Mouse (Mus musculus): ENCODE results near the gene Msi2. TPM values are rescaled to one million over a fixed set of nuclear protein-coding genes. Genes with fewer than 3 reads are reported as not detected.
A peak's percentile ranks its signal among the peaks of the same experiment; 100 is the strongest.

Msi2 gene
- polyA plus RNA-seq, 1 experiment from 2014 or later: 25.3 TPM

DNA sequence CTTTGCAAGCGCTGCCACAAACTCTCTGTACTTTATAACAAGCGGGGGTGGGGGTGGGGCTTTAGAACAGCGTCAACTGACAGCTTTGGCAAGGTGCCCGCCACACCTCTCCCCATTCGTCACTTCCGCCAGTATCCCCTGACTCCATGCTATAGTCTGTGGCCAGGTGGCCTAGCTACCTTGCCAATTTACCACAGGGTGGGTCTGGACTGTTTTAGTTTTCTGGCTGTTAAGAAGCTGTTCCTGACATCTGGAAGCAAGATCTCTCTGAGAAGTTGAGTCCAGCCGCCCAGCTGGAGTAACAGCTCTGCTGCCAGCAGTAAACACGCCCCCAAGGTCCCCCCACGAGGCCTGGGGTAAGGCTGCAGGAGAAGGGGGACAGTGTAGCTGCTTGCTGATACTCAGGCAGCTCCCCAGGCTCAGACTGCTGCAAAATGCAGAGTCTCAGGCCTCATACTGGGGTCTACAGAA is 292.6 kb downstream of the Msi2 start:
- no peak overlapping the region for H3K4me3 ChIP-seq
- H3K27me3 ChIP-seq (ENCODE audit: low read depth, poor library complexity, severe bottlenecking): no peaks in the 10 kb centered on the region
- peaks cover 31% of the 10 kb centered on the region for H3K36me3 ChIP-seq
- H3K4me1 ChIP-seq: peaks cover 74% of the 10 kb centered on the region
- 70% methylated on average over 9 of the region's 9 CpGs for WGBS
- DNase-seq (ENCODE audit: low spot score): no peak
- H3K9me3 ChIP-seq (replicated peaks): no peaks in the 10 kb centered on the region
- H3K27ac ChIP-seq (replicated peaks): peak overlapping the region; percentile 63

DNA sequence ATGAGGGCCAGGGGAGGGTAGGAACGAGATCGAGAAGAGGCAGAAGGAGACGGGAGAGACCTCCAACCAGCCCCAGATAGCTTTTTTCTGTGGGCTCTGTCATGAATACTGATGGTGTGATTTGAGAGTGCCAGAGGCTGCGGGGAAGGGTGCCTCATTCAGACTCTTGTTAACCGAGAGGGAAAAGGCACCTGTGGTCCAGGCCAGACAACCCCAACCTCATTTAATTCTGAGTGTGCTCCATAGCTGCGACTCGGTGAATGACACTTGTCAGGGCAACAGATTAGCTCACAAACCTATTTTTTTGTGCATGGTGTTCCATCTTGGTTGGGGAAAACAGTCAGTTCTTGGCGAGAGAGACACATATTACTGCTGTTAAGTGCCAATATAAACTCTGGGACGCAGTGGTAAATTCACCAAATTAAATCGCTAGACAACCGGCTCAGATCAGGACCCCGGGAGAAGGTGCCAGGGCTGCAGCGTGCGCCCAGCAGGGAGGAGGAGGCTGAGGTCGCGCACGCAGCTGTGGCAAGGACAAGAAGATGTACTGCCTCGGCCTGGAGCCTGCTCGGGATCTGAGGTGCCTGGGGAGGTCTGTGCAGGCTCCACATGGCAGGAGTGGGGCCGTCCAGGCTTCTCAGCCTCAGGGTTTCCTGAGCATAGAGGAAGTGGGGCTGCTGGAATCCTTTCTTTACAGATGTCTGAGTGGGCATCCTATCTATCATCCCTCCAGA is 294.1 kb downstream of the Msi2 start:
- Histone ChIP-seq H3K4me1 (peaks cover 86% of the 10 kb centered on the region), H3K4me3 (no peak overlapping the region), H3K27me3 (ENCODE audit: low read depth, poor library complexity, severe bottlenecking) (no peaks in the 10 kb centered on the region), H3K36me3 (peaks cover 28% of the 10 kb centered on the region), H3K27ac (replicated peaks) (peak overlapping the region; percentile 69), H3K9me3 (replicated peaks) (no peaks in the 10 kb centered on the region)
- DNase-seq (ENCODE audit: low spot score): no peak
- WGBS: 74% methylated on average over 20 of the region's 20 CpGs

DNA sequence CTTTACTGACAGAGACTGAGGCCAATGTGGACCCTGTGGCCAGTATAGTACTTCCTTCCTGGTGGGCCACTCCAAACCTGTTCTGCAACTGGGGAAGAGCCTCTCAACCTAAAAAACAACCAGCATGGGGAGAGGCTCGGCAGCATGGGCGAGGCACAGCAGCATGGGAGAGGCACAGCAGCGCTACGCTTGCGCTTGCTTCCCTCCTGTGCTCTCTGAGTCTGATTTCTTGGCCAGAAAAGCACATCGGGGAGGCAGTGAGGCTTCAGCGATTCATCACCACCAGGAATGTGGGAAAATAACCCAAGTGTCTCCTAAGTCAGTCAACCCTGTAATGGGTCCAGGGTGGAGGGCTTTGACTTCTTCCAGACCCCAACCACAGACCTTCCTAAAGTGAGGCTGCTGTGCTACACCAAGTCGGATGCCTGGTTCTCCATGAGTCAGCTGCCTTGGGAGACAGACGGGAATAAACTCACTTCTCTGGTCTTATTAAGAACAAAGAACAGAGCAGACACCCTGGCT is 297.2 kb downstream of the Msi2 start:
- H3K36me3 ChIP-seq: peaks cover 45% of the 10 kb centered on the region
- no peak for DNase-seq (ENCODE audit: low spot score)
- H3K4me1 ChIP-seq: peaks cover 86% of the 10 kb centered on the region
- H3K27me3 ChIP-seq (ENCODE audit: low read depth, poor library complexity, severe bottlenecking): no peaks in the 10 kb centered on the region
- WGBS: 71% methylated on average over 9 of the region's 9 CpGs
- H3K27ac ChIP-seq (replicated peaks): peak overlapping the region; percentile 79
- H3K4me3 ChIP-seq: no peak overlapping the region
- no peaks in the 10 kb centered on the region for H3K9me3 ChIP-seq (replicated peaks)

DNA sequence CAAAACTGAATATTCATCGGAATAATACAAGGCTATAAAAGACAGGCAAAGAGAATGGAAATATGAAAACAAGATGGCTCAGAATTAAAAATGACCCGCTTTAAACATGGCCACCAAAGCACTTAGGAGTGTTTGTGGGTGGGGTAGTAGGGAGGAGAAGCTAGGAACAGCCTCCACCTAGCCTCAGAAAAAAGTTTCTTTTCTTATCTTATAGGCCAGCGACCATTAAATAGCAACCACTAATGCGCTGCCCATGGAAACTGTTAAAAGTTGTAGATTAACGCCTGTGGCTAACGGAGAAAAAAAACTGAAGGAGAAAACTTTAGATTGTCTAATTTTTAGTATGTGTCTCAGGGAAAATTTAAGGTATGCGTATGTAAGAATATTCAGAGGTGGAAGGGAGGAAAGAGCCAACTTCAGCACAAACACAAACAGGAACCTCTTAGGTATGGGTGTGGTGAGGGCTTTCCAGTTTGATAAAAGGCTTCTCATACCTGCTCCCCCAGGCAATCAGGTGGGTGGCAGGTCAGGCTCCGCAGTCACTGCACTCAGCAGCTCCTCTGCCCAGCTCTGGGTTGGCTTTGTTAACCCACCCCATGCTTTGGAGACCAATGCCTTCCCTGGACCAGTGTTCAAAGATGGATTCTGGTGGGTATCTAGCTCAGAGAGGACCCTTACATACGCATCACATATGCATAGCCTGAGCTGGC is 298.5 kb downstream of the Msi2 start:
- H3K27me3 ChIP-seq (ENCODE audit: low read depth, poor library complexity, severe bottlenecking): no peaks in the 10 kb centered on the region
- no peaks in the 10 kb centered on the region for H3K9me3 ChIP-seq (replicated peaks)
- 95% methylated on average over 9 of the region's 9 CpGs for WGBS
- DNase-seq (ENCODE audit: low spot score): no peak
- H3K4me3 ChIP-seq: no peak overlapping the region
- H3K4me1 ChIP-seq: peaks cover 86% of the 10 kb centered on the region
- H3K27ac ChIP-seq (replicated peaks): no peak overlapping the region; the same call in 1 of the 2 replicates
- H3K36me3 ChIP-seq: peaks cover 41% of the 10 kb centered on the region

DNA sequence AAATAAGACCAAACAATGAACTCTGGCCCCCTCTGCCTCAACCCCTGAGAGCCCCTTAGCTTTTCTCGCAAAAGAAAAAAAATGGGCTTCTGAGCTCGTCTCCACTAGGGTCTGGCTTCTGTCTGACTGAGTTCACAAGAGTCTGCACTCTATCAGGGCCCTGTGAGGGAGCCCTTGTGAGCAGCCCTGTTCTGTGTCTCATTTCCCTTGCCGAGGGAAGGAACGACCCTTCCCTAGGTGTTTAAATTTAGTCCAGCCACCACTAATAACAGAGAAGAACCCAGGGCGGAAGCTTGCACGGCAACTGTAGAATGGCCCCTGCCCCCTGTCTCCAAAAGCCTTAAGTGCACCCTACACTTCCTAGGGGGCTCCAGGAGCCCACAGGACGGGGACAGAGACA is 299.2 kb downstream of the Msi2 start:
- 67% methylated on average over 7 of the region's 7 CpGs for WGBS
- Histone ChIP-seq H3K4me1 (peaks cover 86% of the 10 kb centered on the region), H3K27ac (replicated peaks) (peak overlapping the region; percentile 77), H3K4me3 (no peak overlapping the region), H3K27me3 (ENCODE audit: low read depth, poor library complexity, severe bottlenecking) (no peaks in the 10 kb centered on the region), H3K36me3 (peaks cover 41% of the 10 kb centered on the region), H3K9me3 (replicated peaks) (no peaks in the 10 kb centered on the region)
- DNase-seq (ENCODE audit: low spot score): no peak

DNA sequence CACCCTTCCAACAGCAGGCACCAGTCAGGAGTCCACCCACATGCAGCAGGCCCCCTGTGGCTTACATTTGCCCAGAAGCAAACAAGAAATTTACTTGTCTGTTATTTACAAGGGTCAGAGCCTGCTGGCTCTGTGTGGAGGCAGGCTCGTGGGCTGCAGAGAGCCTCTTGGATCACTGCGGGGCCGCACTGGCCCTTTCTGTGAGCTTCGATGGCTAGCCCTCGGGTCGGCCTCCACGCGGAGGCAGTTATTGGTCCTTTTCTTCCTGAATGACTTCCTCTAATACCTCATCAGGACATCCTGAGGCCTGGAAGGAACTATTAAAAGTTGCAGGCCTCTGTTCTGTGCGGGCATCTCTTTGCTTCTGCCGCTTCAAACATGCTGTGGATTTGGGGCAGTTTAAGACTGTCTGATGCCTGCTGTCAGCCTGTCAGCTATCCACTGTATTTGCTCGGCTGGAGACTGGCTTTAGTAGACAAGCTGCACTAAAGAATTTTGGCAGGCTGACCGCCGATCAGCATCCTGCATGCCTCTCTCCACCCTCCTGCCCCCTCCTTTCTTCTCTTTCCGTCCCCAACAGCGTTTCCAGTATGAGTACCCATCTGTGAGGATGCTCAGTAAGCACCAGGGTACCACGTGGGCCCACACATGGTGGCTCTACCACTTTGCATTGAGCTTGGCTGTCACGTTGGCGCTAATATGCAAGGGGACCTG is 304.0 kb downstream of the Msi2 start:
- WGBS: 42% methylated on average over 18 of the region's 18 CpGs
- no peaks in the 10 kb centered on the region for H3K9me3 ChIP-seq (replicated peaks)
- peaks cover 69% of the 10 kb centered on the region for H3K4me1 ChIP-seq
- H3K27ac ChIP-seq (replicated peaks): peak overlapping the region; percentile 84
- H3K4me3 ChIP-seq: no peak overlapping the region
- H3K36me3 ChIP-seq: peaks cover 48% of the 10 kb centered on the region
- no peaks in the 10 kb centered on the region for H3K27me3 ChIP-seq (ENCODE audit: low read depth, poor library complexity, severe bottlenecking)
- peak; percentile 30 for DNase-seq (ENCODE audit: low spot score)

DNA sequence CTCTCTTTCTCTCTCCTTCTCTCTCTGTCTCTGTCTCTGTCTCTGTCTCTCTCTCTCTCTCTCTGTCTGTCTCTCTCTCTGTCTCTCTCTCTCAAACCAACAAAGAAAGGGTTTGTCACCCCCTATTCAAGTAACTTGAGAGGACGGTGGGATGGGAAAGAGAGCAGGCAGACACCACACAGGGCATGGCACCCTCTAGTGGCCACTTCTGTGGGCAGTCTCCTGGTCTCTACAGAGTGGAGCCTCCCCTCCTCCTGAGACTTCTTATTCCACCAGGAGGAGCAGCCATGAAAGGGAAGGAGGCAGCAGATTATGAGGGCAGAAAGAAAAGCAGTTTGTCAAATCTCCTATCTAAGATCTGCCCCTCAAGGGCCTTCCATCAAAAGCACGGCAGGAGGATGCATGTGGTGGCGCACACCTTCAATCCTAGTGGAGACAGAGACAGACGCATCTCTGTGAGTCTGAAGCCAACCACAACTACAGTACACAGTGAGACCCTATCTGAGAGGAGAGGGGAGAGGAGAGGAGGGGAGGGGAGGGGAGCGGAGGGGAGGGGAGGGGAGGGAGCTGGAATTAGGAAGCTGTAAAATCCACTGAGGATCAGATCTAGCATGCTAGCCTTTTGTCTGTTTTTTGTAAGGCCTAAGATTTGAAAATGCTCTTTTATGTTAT is 305.8 kb downstream of the Msi2 start:
- 36% methylated on average over 5 of the region's 5 CpGs for WGBS

DNA sequence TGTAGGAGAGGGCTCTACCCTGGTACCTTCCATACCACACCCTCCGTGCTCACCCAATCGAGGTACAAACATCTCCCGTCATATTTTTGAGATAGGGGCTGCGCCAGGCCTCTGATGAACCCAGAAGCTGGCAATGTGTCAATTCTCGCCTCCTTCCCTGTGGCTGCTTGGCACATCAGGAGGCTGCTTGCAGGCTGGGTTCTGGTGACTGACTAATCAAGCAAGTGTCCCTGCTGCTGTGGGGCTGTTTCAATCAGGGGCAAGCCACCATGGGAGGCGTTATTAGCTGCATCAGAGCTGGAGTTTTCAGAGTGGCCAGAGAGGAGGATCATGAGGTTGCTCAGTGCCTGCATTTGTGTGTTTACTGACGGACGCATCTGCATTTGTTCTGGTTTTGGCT is 310.0 kb downstream of the Msi2 start:
- Histone ChIP-seq H3K4me3 (no peak overlapping the region), H3K4me1 (peaks cover 75% of the 10 kb centered on the region), H3K36me3 (peaks cover 69% of the 10 kb centered on the region), H3K27me3 (ENCODE audit: low read depth, poor library complexity, severe bottlenecking) (peaks cover 20% of the 10 kb centered on the region), H3K9me3 (replicated peaks) (no peaks in the 10 kb centered on the region), H3K27ac (replicated peaks) (peak overlapping the region; percentile 81)
- no peak for DNase-seq (ENCODE audit: low spot score)
- WGBS: 91% methylated on average over 8 of the region's 8 CpGs

More for the DNA sequence above, 305.8 kb downstream of the Msi2 start:
- no peaks in the 10 kb centered on the region for H3K9me3 ChIP-seq (replicated peaks)
- H3K27me3 ChIP-seq (ENCODE audit: low read depth, poor library complexity, severe bottlenecking): no peaks in the 10 kb centered on the region; the same call in 1 of the 2 replicates
- peaks cover 69% of the 10 kb centered on the region for H3K4me1 ChIP-seq
- peak overlapping the region; percentile 84 for H3K27ac ChIP-seq (replicated peaks)
- peak; percentile 84 for DNase-seq (ENCODE audit: low spot score)
- H3K36me3 ChIP-seq: peaks cover 59% of the 10 kb centered on the region
- no peak overlapping the region for H3K4me3 ChIP-seq

DNA sequence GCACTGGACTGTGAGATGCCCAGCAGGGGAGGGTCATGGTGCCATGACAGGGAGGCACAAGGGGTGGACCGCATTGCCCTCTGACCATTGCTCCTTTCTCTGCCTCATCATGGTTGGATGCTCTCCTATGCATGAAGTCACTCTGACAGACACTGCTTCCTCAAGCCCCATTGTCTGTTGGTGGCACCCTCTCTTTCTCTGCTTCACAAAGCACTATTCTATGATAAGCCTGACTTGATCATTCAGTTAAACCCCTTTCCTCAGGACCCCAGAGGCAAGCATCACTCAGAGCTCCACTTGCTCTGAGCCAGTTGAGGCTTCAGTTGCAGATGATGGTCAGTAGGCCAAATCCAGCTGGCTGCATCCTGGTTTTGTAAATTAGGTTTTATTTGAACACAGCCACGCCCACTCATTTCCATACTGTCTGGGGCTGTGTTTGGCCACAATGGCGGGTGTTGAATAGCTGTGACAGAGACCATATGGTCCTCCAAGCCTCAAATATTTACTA is 311.9 kb downstream of the Msi2 start:
- H3K36me3 ChIP-seq: peaks cover 65% of the 10 kb centered on the region
- peaks cover 23% of the 10 kb centered on the region for H3K27me3 ChIP-seq (ENCODE audit: low read depth, poor library complexity, severe bottlenecking)
- H3K4me1 ChIP-seq: peaks cover 75% of the 10 kb centered on the region
- 33% methylated on average over 3 of the region's 3 CpGs for WGBS
- peak; percentile 69 for DNase-seq (ENCODE audit: low spot score)
- peak overlapping the region; percentile 81 for H3K27ac ChIP-seq (replicated peaks)
- no peak overlapping the region for H3K4me3 ChIP-seq
- H3K9me3 ChIP-seq (replicated peaks): no peaks in the 10 kb centered on the region

DNA sequence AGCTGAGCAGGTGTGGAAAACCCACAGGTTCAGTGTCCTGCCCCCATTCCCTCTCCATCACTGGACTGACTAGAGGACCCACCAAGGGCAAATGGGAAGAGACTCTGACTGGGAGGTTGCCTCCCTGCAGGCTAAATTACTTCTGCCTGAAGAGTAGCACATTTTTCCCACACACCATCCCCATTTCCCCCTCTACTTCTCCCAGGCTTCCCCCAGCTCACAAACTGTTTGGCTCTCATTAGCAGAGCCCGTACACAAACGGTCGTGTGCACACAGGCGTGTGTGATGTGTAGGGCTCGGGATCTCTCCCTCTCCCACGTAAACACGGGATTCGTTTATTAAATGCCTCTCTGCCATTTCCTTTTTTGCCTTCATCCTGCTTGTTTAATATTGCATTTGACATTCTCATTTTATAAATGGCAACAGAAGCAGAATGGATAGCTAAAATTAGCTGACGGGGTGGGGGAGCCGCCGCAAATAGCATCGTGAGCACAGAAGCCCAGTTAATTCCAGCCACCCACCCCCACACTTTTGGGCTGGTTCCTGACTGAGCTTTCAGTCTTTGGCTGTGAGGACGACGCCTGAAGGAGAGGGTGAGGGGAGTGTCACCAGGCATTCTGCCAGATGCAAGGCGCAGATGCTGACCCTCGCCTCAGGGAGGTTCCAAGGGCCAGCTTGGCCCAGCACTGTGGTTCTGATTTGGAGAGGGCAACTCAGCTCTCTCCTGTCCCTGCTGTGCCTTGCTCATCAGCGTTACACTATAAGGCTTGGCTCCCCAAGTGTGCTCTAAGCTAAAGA is 313.3 kb downstream of the Msi2 start:
- WGBS: 52% methylated on average over 17 of the region's 17 CpGs
- H3K4me3 ChIP-seq: no peak overlapping the region
- peaks cover 86% of the 10 kb centered on the region for H3K4me1 ChIP-seq
- H3K36me3 ChIP-seq: peaks cover 66% of the 10 kb centered on the region
- H3K27ac ChIP-seq (replicated peaks): peak overlapping the region; percentile 81
- H3K9me3 ChIP-seq (replicated peaks): no peaks in the 10 kb centered on the region
- peaks cover 23% of the 10 kb centered on the region for H3K27me3 ChIP-seq (ENCODE audit: low read depth, poor library complexity, severe bottlenecking)
- peak; percentile 33 for DNase-seq (ENCODE audit: low spot score)

DNA sequence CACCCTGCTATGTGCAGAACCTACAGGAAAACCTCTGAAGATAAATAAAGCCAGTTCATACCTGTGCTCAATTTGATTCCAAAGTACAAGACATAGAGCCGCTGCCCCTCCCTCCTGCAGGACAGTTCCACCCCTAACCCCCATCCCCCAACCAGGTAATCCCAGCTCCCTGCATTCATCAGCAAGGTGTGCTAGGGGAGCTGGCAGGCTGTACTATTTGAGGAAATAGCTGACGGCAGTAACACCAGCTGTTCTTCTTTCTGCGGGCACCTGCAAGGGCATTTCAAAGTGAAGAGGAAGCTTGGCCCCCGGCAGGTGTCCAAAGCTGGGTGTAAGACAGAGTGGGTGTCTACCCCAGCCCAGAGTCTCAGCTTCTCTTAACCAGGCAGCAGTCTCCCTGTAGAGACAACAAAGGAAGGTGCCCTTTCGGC is 314.1 kb downstream of the Msi2 start:
- Histone ChIP-seq H3K9me3 (replicated peaks) (no peaks in the 10 kb centered on the region), H3K36me3 (peaks cover 66% of the 10 kb centered on the region), H3K27me3 (ENCODE audit: low read depth, poor library complexity, severe bottlenecking) (peaks cover 23% of the 10 kb centered on the region), H3K27ac (replicated peaks) (peak overlapping the region; percentile 81), H3K4me1 (peaks cover 94% of the 10 kb centered on the region), H3K4me3 (no peak overlapping the region)
- WGBS: 83% methylated on average over 5 of the region's 5 CpGs
- DNase-seq (ENCODE audit: low spot score): no peak
